Mouse (Mus musculus) cerebellum, adult 2 months (tissue): ENCODE measurements around the gene Msx1.

Experiments used
- CTCF ChIP-seq: fragments of 200-500 bp; IDR thresholded peaks from 2 replicates; pipeline ENCODE4 v1.5.1; 2011; ENCODE audit warnings: low read depth, mild to moderate bottlenecking, control low read depth, low read length, moderate library complexity, borderline replicate concordance; ENCODE audit not compliant: insufficient read depth
- POLR2A ChIP-seq: fragments of 200-500 bp; IDR thresholded peaks from 2 replicates; pipeline ENCODE4 v1.6.1; 2011; ENCODE audit warnings: low read length, control low read depth, borderline replicate concordance; ENCODE audit not compliant: insufficient read depth

DNA sequence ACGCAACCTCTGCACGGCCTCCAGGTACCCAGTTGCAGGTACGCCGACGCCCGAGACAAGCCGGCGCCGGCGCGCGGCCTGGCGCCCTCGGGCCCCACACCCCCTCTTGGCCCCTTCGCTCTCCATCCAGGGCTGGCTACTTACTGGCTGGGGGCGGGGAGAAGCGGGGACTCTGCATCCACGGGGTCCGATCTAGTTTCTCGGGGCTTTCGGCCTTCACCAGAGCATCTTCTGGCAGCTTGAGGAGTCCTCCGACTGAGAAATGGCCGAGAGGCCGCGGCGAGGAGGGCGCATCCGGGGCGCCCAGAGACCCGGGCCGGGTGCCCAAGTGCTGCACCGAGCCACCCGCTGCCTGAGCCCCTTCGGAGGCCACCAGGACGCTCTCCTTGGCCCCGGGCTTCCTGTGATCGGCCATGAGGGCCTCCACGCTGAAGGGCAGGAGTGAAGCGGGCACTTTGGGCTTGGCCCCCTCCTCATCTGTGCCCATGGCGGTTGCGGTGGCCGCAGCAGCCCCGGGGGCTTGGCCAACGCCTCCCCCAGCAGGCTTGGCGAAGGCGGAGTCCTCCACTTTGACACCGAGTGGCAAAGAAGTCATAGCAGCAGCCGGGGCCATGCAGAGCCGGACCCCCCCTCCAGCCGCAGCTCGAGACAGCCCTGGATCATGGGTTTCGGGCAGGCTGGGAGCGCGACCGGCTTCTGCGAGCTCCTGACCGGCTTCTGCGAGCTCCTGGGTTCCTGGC, 492 bp downstream of the Msx1 start:
- TF ChIP-seq CTCF (no peak), POLR2A (no peak)
